Mouse (Mus musculus): ENCODE data around the gene Atp2b1. TPM values are rescaled to one million over a fixed set of nuclear protein-coding genes. Genes with fewer than 3 reads are reported as not detected.

Atp2b1 gene
- total and polyA plus RNA-seq, 3 experiments, result 25.0 to 41.7 (median 31.7) TPM

- H3K9me3 ChIP-seq (replicated peaks; ENCODE audit: low read length), result no peaks in the 10 kb centered on the region
- peaks cover 27% of the 10 kb centered on the region for H3K79me2 ChIP-seq (replicated peaks; ENCODE audit: control insufficient read depth, extremely low read depth, insufficient read depth, poor library complexity, severe bottlenecking)
- dilution Hi-C loops (cut with MboI; ENCODE audit: extremely low pct_ligation_motif_present, extremely low pct_unique_long_range_greater_than_20kb, low sequenced_read_pairs) (no loop called here), in situ Hi-C loops (cut with MboI; ENCODE audit: low pct_ligation_motif_present, low pct_unique_long_range_greater_than_20kb, low sequenced_read_pairs) (loop anchor here (5.0 to 25.0 kb wide), 2 partner anchors 71 to 174 kb away; no protein-coding TSS in a partner anchor)
- TF ChIP-seq MYC (IDR thresholded peaks at IDR 0.05; ENCODE audit: low read depth, low read length) (no peak), ELF1 (IDR thresholded peaks at IDR 0.05; ENCODE audit: low read depth, low read length) (no peak), ZNF384 (IDR thresholded peaks at IDR 0.05; ENCODE audit: low read depth, low read length) (peak; percentile 94)
- H3K9ac ChIP-seq (ENCODE audit: insufficient read depth, low read depth), result peak overlapping the region; percentile 91
- peak overlapping the region; percentile 19; the same call in 1 of the 2 replicates for H3K4me2 ChIP-seq (ENCODE audit: insufficient read depth, low read depth, poor library complexity, severe bottlenecking)
- DNase-seq (ENCODE audit: extremely low read depth), result no peak
- peaks cover 2 to 15% of the 10 kb centered on the region in 2 experiments; a peak in 3 of 4 replicates for H3K4me1 ChIP-seq (ENCODE audit: control insufficient read depth in 1 of 2, insufficient read depth in 2 of 2)
- H3K36me3 ChIP-seq (replicated peaks in 1 of 2; ENCODE audit: control insufficient read depth in 1 of 2, insufficient read depth in 1 of 2, low read length in 1 of 2), result no peaks in the 10 kb centered on the region
- peak overlapping the region; percentile 63 to 97 (median 76) for H3K4me3 ChIP-seq (replicated peaks in 1 of 3; ENCODE audit: low read depth in 2 of 3, low read length in 2 of 3, poor library complexity in 1 of 3)
- H3K27me3 ChIP-seq (replicated peaks), result no peaks in the 10 kb centered on the region
- peak overlapping the region; percentile 90 for H3K27ac ChIP-seq (ENCODE audit: insufficient read depth, low read depth)
Measured at GRCm38 (mm10) chr10:98913610-98913960, 621 bp upstream of the Atp2b1 start.

GRCm38 (mm10) chr10:98914810-98915241 is 620 bp downstream of the Atp2b1 start:
- TF ChIP-seq UBTF (IDR thresholded peaks at IDR 0.05; ENCODE audit: low read depth, low read length), result 0 out of 2 replicates have a peak, but pooled peaks have one; percentile 60
- peak in 1 of 2 experiments; percentile 4; a peak in 1 of 4 replicates for TF ChIP-seq CTCF (conservative IDR thresholded peaks at IDR 0.05 in 1 of 2, IDR thresholded peaks at IDR 0.05 in 1 of 2; ENCODE audit: low read depth in 2 of 2, low read length in 2 of 2)
- peak; percentile 3; the same call in 1 of the 2 replicates for TF ChIP-seq SIN3A (IDR thresholded peaks at IDR 0.05; ENCODE audit: low read length)
- TF ChIP-seq NELFE (IDR thresholded peaks at IDR 0.05; ENCODE audit: low read depth, low read length), result peak; percentile 42; the same call in 1 of the 2 replicates
- no peak for TF ChIP-seq CHD2 (IDR thresholded peaks at IDR 0.05; ENCODE audit: low read length)
- TF ChIP-seq EP300 (IDR thresholded peaks at IDR 0.05; ENCODE audit: low read length), result no peak
- TF ChIP-seq MXI1 (IDR thresholded peaks at IDR 0.05; ENCODE audit: low read depth, low read length), result peak; percentile 22
- peak; percentile 9; the same call in 1 of the 2 replicates for TF ChIP-seq POLR2A (IDR thresholded peaks at IDR 0.05; ENCODE audit: low read depth, low read length)

GRCm38 (mm10) chr10:98915398-98915931 is 1.3 kb downstream of the Atp2b1 start:
- dilution Hi-C loops (cut with MboI; ENCODE audit: extremely low pct_ligation_motif_present, extremely low pct_unique_long_range_greater_than_20kb, low sequenced_read_pairs) (no loop called here), in situ Hi-C loops (cut with MboI; ENCODE audit: low pct_ligation_motif_present, low pct_unique_long_range_greater_than_20kb, low sequenced_read_pairs) (loop anchor here (25.0 kb wide), 1 partner anchor 172 kb away; no protein-coding TSS in a partner anchor)
- no peaks in the 10 kb centered on the region for H3K36me3 ChIP-seq (replicated peaks in 1 of 2; ENCODE audit: control insufficient read depth in 1 of 2, insufficient read depth in 1 of 2, low read length in 1 of 2)
- no peak for TF ChIP-seq ZMIZ1 (IDR thresholded peaks at IDR 0.05; ENCODE audit: low read depth, low read length)
- TF ChIP-seq MXI1 (IDR thresholded peaks at IDR 0.05; ENCODE audit: low read depth, low read length), result peak; percentile 24; the same call in 1 of the 2 replicates
- peak overlapping the region; percentile 95 for H3K9ac ChIP-seq (ENCODE audit: insufficient read depth, low read depth)
- peaks cover 38% of the 10 kb centered on the region for H3K79me2 ChIP-seq (replicated peaks; ENCODE audit: control insufficient read depth, extremely low read depth, insufficient read depth, poor library complexity, severe bottlenecking)
- peak overlapping the region; percentile 59 to 98 (median 89) for H3K4me3 ChIP-seq (replicated peaks in 1 of 3; ENCODE audit: low read depth in 2 of 3, low read length in 2 of 3, poor library complexity in 1 of 3)
- H3K9me3 ChIP-seq (replicated peaks; ENCODE audit: low read length), result no peaks in the 10 kb centered on the region
- H3K27me3 ChIP-seq (replicated peaks), result no peaks in the 10 kb centered on the region
- H3K4me1 ChIP-seq (ENCODE audit: control insufficient read depth in 1 of 2, insufficient read depth in 2 of 2), result peaks cover 0 to 24% of the 10 kb centered on the region in 2 experiments; a peak in 2 of 4 replicates
- H3K4me2 ChIP-seq (ENCODE audit: insufficient read depth, low read depth, poor library complexity, severe bottlenecking), result peak overlapping the region; percentile 90
- peak; percentile 25 for DNase-seq (ENCODE audit: extremely low read depth)
- peak overlapping the region; percentile 96 for H3K27ac ChIP-seq (ENCODE audit: insufficient read depth, low read depth)

More at GRCm38 (mm10) chr10:98914810-98915241, 620 bp downstream of the Atp2b1 start:
- in situ Hi-C loops (cut with MboI; ENCODE audit: low pct_ligation_motif_present, low pct_unique_long_range_greater_than_20kb, low sequenced_read_pairs), result loop anchor here (5.0 to 25.0 kb wide), 2 partner anchors 73 to 172 kb away; no protein-coding TSS in a partner anchor
- Histone ChIP-seq H3K27ac (ENCODE audit: insufficient read depth, low read depth) (peak overlapping the region; percentile 96), H3K9me3 (replicated peaks; ENCODE audit: low read length) (no peaks in the 10 kb centered on the region), H3K4me2 (ENCODE audit: insufficient read depth, low read depth, poor library complexity, severe bottlenecking) (no peak overlapping the region), H3K36me3 (replicated peaks in 1 of 2; ENCODE audit: control insufficient read depth in 1 of 2, insufficient read depth in 1 of 2, low read length in 1 of 2) (no peaks in the 10 kb centered on the region), H3K9ac (ENCODE audit: insufficient read depth, low read depth) (peak overlapping the region; percentile 95), H3K27me3 (replicated peaks) (no peaks in the 10 kb centered on the region), H3K79me2 (replicated peaks; ENCODE audit: control insufficient read depth, extremely low read depth, insufficient read depth, poor library complexity, severe bottlenecking) (peaks cover 36% of the 10 kb centered on the region), H3K4me1 (ENCODE audit: control insufficient read depth in 1 of 2, insufficient read depth in 2 of 2) (peaks cover 2 to 22% of the 10 kb centered on the region in 2 experiments; a peak in 3 of 4 replicates), H3K4me3 (replicated peaks in 1 of 3; ENCODE audit: low read depth in 2 of 3, low read length in 2 of 3, poor library complexity in 1 of 3) (peak overlapping the region; percentile 68 to 98 (median 89))
- dilution Hi-C loops (cut with MboI; ENCODE audit: extremely low pct_ligation_motif_present, extremely low pct_unique_long_range_greater_than_20kb, low sequenced_read_pairs), result no loop called here
- DNase-seq (ENCODE audit: extremely low read depth), result peak; percentile 57

All from CH12.LX (cell line).